Mouse (Mus musculus) gastrocnemius, adult 2 months (tissue): ENCODE results near the gene Cux2. TPM values are rescaled to one million over a fixed set of nuclear protein-coding genes. Genes with fewer than 3 reads are reported as not detected.
A peak's percentile ranks its signal among the peaks of the same experiment; 100 is the strongest.
"Not testable (repeated sequence)": the region's sequence is repeated elsewhere in the genome, so short reads cannot be mapped to it uniquely, and the experiment has no call there.

Experiments
- DNase-seq: peaks from one replicate; pipeline ENCODE4 v3.0.0; 2022
- H3K27ac ChIP-seq: fragments of 200-600 bp; 2 replicates; pipeline ENCODE4 v1.8.1; 2022; ENCODE audit warnings: mild to moderate bottlenecking
- H3K4me3 ChIP-seq: fragments of 200-600 bp; 2 replicates; pipeline ENCODE4 v1.8.1; 2022; ENCODE audit warnings: mild to moderate bottlenecking, moderate library complexity
- CTCF ChIP-seq: fragments of 200-600 bp; IDR thresholded peaks from 2 replicates; pipeline ENCODE4 v1.8.1; 2022; ENCODE audit warnings: antibody characterized with exemption, mild to moderate bottlenecking, moderate library complexity
- intact Hi-C: fragments of 180-260 bp; cut with DNase I; formaldehyde crosslinking; loops from one replicate; pipeline ENCODE4 v1.15.1; 2025
- total RNA-seq, 2 experiments: library from RNA; stranded (reverse); gene quantifications; 2 replicates each; pipeline ENCODE4 v1.2.3; 2021

Cux2 gene
- total RNA-seq, 2 experiments from 2014 or later: 3.9 to 6.0 TPM

GRCm38 (mm10) chr5:121853368-121854051 is 196.4 kb downstream of the Cux2 start:
- no peak overlapping the region for H3K27ac ChIP-seq
- intact Hi-C loops: no loop called here
- TF ChIP-seq CTCF: no peak
- DNase-seq: no peak
- no peak overlapping the region for H3K4me3 ChIP-seq

- TF ChIP-seq CTCF: 0 out of 2 replicates have a peak, but pooled peaks have one; percentile 1
- Histone ChIP-seq H3K27ac (peak overlapping the region; percentile 87), H3K4me3 (peak overlapping the region; percentile 93)
- intact Hi-C loops: loop anchor here (10.0 kb wide), 1 partner anchor 55 kb away; no protein-coding TSS in a partner anchor
- no peak for DNase-seq
Measured at GRCm38 (mm10) chr5:121849478-121850349, 200.2 kb downstream of the Cux2 start.

- H3K27ac ChIP-seq: peak within 1 kb of the TSS; percentile 87
- peak within 1 kb of the TSS; percentile 93 for H3K4me3 ChIP-seq
- peak; percentile 97 for DNase-seq
- TF ChIP-seq CTCF: no peak
- intact Hi-C loops: loop anchor here (10.0 kb wide), 1 partner anchor 54 kb away; no protein-coding TSS in a partner anchor
Measured at GRCm38 (mm10) chr5:121848743-121849142, 201.2 kb downstream of the Cux2 start, which contains the start of gene Pheta1. Gene Pheta1 (plus strand): TSS chr5:121848984.

- intact Hi-C loops: loop anchor here (10.0 kb wide), 1 partner anchor 53 kb away; no protein-coding TSS in a partner anchor
- TF ChIP-seq CTCF: peak; percentile 44
- Histone ChIP-seq H3K4me3 (peak overlapping the region; percentile 93), H3K27ac (peak overlapping the region; percentile 87)
- peak; percentile 68 for DNase-seq
Measured at GRCm38 (mm10) chr5:121848035-121848519, 201.8 kb downstream of the Cux2 start.

- DNase-seq, H3K4me3 ChIP-seq, H3K27ac ChIP-seq: not testable (repeated sequence)
- intact Hi-C loops: loop anchor here (10.0 kb wide), 1 partner anchor 52 kb away; no protein-coding TSS in a partner anchor
Measured at GRCm38 (mm10) chr5:121847269-121847668, 202.6 kb downstream of the Cux2 start.

- TF ChIP-seq CTCF: no peak
- Histone ChIP-seq H3K27ac (no peak overlapping the region), H3K4me3 (no peak overlapping the region)
- DNase-seq: no peak
- intact Hi-C loops: loop anchor here (10.0 kb wide), 1 partner anchor 52 kb away; no protein-coding TSS in a partner anchor
Measured at GRCm38 (mm10) chr5:121846322-121846721, 203.6 kb downstream of the Cux2 start.

GRCm38 (mm10) chr5:121845361-121845760 is 204.5 kb downstream of the Cux2 start:
- intact Hi-C loops: loop anchor here (10.0 kb wide), 1 partner anchor 51 kb away; no protein-coding TSS in a partner anchor
- no peak for TF ChIP-seq CTCF
- no peak for DNase-seq
- Histone ChIP-seq H3K4me3 (no peak overlapping the region), H3K27ac (peak overlapping the region; percentile 24; the same call in 1 of the 2 replicates)

GRCm38 (mm10) chr5:121843138-121843905 is 206.6 kb downstream of the Cux2 start:
- H3K27ac ChIP-seq: peak overlapping the region; percentile 83
- intact Hi-C loops: loop anchor here (2.0 to 10.0 kb wide), 2 partner anchors 49 to 215 kb away; no protein-coding TSS in a partner anchor
- no peak for DNase-seq
- peak overlapping the region; percentile 73 for H3K4me3 ChIP-seq
- no peak for TF ChIP-seq CTCF

- Histone ChIP-seq H3K27ac (peak overlapping the region; percentile 83), H3K4me3 (peak overlapping the region; percentile 73)
- DNase-seq: peak; percentile 91
- no peak; the same call in 1 of the 2 replicates for TF ChIP-seq CTCF
- intact Hi-C loops: loop anchor here (1.0 to 10.0 kb wide), 3 partner anchors 27 to 214 kb away; no protein-coding TSS in a partner anchor
Measured at GRCm38 (mm10) chr5:121842665-121843118, 207.2 kb downstream of the Cux2 start.

- Histone ChIP-seq H3K27ac (peak overlapping the region; percentile 83), H3K4me3 (no peak overlapping the region; the same call in 1 of the 2 replicates)
- intact Hi-C loops: loop anchor here (1.0 to 10.0 kb wide), 3 partner anchors 27 to 213 kb away; no protein-coding TSS in a partner anchor
- DNase-seq: no peak
- TF ChIP-seq CTCF: no peak
Measured at GRCm38 (mm10) chr5:121841973-121842372, 207.9 kb downstream of the Cux2 start.

GRCm38 (mm10) chr5:121841516-121841915 is 208.4 kb downstream of the Cux2 start:
- no peak for DNase-seq
- H3K4me3 ChIP-seq: no peak overlapping the region
- intact Hi-C loops: loop anchor here (10.0 kb wide), 1 partner anchor 47 kb away; no protein-coding TSS in a partner anchor
- TF ChIP-seq CTCF: no peak
- peak overlapping the region; percentile 83 for H3K27ac ChIP-seq
